Mouse (Mus musculus): ENCODE measurements at regions not wholly inside any gene's neighbourhood (a gene's known extent, or its start where the extent isn't known, plus 50 kb on each side); places are given as distances from the start of the nearest gene placed in this dataset.

DNA sequence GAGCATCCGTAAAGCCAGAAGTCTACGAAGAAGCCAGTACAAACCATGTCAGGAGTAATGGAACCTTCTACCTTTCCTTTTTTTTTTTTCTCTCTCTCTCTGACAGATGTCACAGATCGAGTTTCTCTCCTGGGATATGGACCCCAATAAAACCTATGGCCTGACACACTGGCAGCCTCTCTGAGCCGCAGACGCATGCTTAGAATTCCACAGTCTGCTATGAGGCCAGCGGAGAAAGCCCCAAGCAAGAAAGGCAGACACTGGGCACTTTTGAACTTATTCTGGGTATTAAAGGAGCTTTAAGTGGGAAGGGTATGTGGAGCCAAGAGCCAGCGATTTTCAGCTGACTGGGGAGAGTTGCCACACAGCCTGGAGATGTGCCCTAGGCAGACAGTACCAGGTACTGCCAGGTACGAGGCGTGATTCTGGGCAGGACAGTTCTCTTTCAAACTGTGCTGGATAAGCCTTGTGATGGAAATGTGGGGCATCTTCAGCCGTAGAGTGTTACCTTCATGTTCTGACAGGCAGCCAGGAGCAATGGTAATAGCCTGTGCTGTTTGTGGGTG lies 271.8 kb downstream of the Foxo1 start:
- no peak for TF ChIP-seq CTCF (IDR thresholded peaks at IDR 0.05; ENCODE audit: low read depth, low read length)
- no peak for TF ChIP-seq POLR2A (IDR thresholded peaks at IDR 0.05; ENCODE audit: extremely low read depth, insufficient read depth, low read length)
- H3K36me3 ChIP-seq (ENCODE audit: control insufficient read depth, insufficient read depth, low read length): no peaks in the 10 kb centered on the region
- no peak overlapping the region for H3K9ac ChIP-seq (ENCODE audit: low read depth, low read length)
- peak; percentile 50 for DNase-seq (ENCODE audit: extremely low read depth, low read depth, low spot score)
- peaks cover 15% of the 10 kb centered on the region for H3K4me1 ChIP-seq (ENCODE audit: control insufficient read depth, insufficient read depth, low read length)
- H3K79me2 ChIP-seq (ENCODE audit: control insufficient read depth, insufficient read depth, low read length): no peaks in the 10 kb centered on the region
- WGBS: 63% methylated on average over 10 of the region's 10 CpGs
- no peak overlapping the region for H3K4me3 ChIP-seq (ENCODE audit: insufficient read depth, low read depth, low read length)
- H3K27ac ChIP-seq (replicated peaks; ENCODE audit: insufficient read depth, low read depth, low read length): no peak overlapping the region
- H3K27me3 ChIP-seq (ENCODE audit: control insufficient read depth, insufficient read depth, low read length): no peaks in the 10 kb centered on the region

DNA sequence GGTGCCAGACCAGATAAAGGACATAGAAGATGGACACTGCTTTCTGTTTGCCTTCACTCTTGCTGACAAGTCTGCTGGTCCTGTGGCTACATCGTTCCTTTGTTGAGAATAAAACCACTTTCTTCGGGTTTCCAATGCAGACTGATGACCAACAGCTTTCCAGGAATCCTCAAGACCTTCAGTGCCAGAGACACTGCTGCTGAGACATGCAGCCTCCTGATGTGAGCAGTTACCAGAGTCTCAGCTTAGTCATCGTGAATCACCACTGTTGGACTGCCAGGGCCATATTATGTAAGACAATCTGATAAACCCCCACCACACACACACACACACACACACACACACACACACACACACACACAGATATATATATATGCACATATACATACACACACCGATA lies 270.2 kb downstream of the Foxo1 start:
- Histone ChIP-seq H3K4me1 (ENCODE audit: control insufficient read depth, insufficient read depth, low read length) (peaks cover 9% of the 10 kb centered on the region), H3K27ac (replicated peaks; ENCODE audit: insufficient read depth, low read depth, low read length) (no peak overlapping the region), H3K4me3 (ENCODE audit: insufficient read depth, low read depth, low read length) (no peak overlapping the region), H3K27me3 (ENCODE audit: control insufficient read depth, insufficient read depth, low read length) (no peaks in the 10 kb centered on the region), H3K36me3 (ENCODE audit: control insufficient read depth, insufficient read depth, low read length) (no peaks in the 10 kb centered on the region), H3K79me2 (ENCODE audit: control insufficient read depth, insufficient read depth, low read length) (no peaks in the 10 kb centered on the region), H3K9ac (ENCODE audit: low read depth, low read length) (no peak overlapping the region)
- 84% methylated on average over 4 of the region's 4 CpGs for WGBS
- no peak for TF ChIP-seq POLR2A (IDR thresholded peaks at IDR 0.05; ENCODE audit: extremely low read depth, insufficient read depth, low read length)
- no peak for TF ChIP-seq CTCF (IDR thresholded peaks at IDR 0.05; ENCODE audit: low read depth, low read length)
- no peak for DNase-seq (ENCODE audit: extremely low read depth, low read depth, low spot score)

DNA sequence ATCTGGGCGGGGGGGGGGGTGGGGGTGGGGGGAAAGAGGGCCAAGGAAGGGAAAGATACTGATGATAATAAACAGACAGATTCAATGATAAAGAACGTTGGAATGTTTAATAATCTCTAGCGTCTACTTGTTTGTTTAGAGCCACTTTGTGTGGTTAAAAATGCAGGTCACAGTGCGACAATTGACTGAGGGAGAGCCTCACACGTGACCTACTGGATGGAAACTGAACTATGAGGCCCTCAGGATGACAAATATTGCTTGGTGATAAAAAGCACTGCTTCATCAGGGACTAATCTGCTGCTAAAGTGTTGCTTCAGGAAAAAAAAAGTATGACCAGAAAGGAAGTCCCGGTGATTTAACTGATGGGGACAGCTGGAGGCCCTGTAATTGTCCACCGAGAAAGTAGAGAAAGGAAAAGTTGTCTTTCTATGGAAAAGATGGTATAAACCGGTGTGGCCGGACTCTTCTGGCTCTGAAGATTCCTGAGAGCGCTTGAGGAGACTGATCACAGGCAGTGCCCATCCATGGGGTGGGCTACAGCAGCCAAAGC lies 269.3 kb downstream of the Foxo1 start:
- Histone ChIP-seq H3K4me1 (ENCODE audit: control insufficient read depth, insufficient read depth, low read length) (peaks cover 2% of the 10 kb centered on the region), H3K36me3 (ENCODE audit: control insufficient read depth, insufficient read depth, low read length) (no peaks in the 10 kb centered on the region), H3K79me2 (ENCODE audit: control insufficient read depth, insufficient read depth, low read length) (no peaks in the 10 kb centered on the region), H3K4me3 (ENCODE audit: insufficient read depth, low read depth, low read length) (no peak overlapping the region), H3K9ac (ENCODE audit: low read depth, low read length) (no peak overlapping the region), H3K27ac (replicated peaks; ENCODE audit: insufficient read depth, low read depth, low read length) (no peak overlapping the region), H3K27me3 (ENCODE audit: control insufficient read depth, insufficient read depth, low read length) (no peaks in the 10 kb centered on the region)
- DNase-seq (ENCODE audit: extremely low read depth, low read depth, low spot score): peak; percentile 83
- WGBS: 43% methylated on average over 10 of the region's 10 CpGs
- TF ChIP-seq CTCF (IDR thresholded peaks at IDR 0.05; ENCODE audit: low read depth, low read length) (no peak), POLR2A (IDR thresholded peaks at IDR 0.05; ENCODE audit: extremely low read depth, insufficient read depth, low read length) (no peak)

DNA sequence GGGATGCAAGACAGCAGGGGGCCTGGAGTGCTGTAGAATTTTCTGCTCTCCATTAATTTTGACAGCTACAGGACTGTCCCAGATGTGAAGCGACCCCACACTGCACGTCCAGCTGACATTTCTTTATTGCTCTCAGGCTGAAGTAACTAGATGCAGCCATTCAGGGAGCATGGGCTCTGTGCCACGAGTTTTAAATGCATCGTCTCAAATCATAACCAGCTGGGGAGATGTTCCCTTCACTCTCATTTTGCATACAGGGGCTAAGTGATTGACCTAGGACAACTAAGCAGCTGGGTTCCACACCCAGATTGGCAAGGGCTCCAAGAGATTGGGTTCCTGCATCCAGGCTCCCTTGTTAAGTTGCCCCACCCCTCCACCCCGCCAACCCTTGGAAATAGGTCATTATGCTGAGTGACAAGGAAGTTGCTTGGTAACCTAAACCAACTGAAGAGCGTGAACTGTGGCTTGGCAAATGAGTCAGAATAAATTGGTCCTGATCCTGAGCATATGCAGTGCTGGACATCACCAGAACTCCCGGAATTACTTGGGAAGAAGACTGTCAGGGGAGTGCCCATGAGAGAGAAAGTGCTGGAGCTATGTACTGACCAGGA lies 267.4 kb downstream of the Foxo1 start:
- Histone ChIP-seq H3K79me2 (ENCODE audit: control insufficient read depth, insufficient read depth, low read length) (no peaks in the 10 kb centered on the region), H3K9ac (ENCODE audit: low read depth, low read length) (no peak overlapping the region), H3K36me3 (ENCODE audit: control insufficient read depth, insufficient read depth, low read length) (no peaks in the 10 kb centered on the region), H3K27ac (replicated peaks; ENCODE audit: insufficient read depth, low read depth, low read length) (no peak overlapping the region), H3K27me3 (ENCODE audit: control insufficient read depth, insufficient read depth, low read length) (no peaks in the 10 kb centered on the region), H3K4me3 (ENCODE audit: insufficient read depth, low read depth, low read length) (no peak overlapping the region), H3K4me1 (ENCODE audit: control insufficient read depth, insufficient read depth, low read length) (peaks cover 5% of the 10 kb centered on the region)
- 81% methylated on average over 7 of the region's 7 CpGs for WGBS
- no peak for DNase-seq (ENCODE audit: extremely low read depth, low read depth, low spot score)
- no peak for TF ChIP-seq CTCF (IDR thresholded peaks at IDR 0.05; ENCODE audit: low read depth, low read length)
- no peak for TF ChIP-seq POLR2A (IDR thresholded peaks at IDR 0.05; ENCODE audit: extremely low read depth, insufficient read depth, low read length)

DNA sequence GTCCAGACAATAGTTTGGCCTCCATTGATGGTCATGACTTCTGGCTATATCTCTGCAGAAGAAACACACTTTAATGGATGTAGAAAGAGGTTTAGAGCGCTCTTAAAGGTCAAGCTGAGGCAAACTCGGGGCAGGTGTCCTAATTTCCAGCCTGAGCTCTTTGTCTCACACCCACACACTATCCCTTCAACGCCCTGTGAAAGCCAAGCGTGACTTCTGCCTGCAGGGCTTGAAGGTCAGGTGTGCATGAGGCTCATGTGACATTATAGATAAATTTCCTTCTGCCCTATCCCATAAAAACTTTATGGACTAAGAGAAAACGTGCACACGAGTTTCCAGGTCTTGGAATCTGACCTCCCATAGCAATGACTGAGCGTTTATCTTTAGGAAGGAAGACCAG lies 266.0 kb downstream of the Foxo1 start:
- no peaks in the 10 kb centered on the region for H3K36me3 ChIP-seq (ENCODE audit: control insufficient read depth, insufficient read depth, low read length)
- 77% methylated on average over 7 of the region's 7 CpGs for WGBS
- H3K27me3 ChIP-seq (ENCODE audit: control insufficient read depth, insufficient read depth, low read length): no peaks in the 10 kb centered on the region
- no peak overlapping the region for H3K4me3 ChIP-seq (ENCODE audit: insufficient read depth, low read depth, low read length)
- TF ChIP-seq POLR2A (IDR thresholded peaks at IDR 0.05; ENCODE audit: extremely low read depth, insufficient read depth, low read length): no peak
- no peak for TF ChIP-seq CTCF (IDR thresholded peaks at IDR 0.05; ENCODE audit: low read depth, low read length)
- H3K79me2 ChIP-seq (ENCODE audit: control insufficient read depth, insufficient read depth, low read length): no peaks in the 10 kb centered on the region
- peaks cover 9% of the 10 kb centered on the region for H3K4me1 ChIP-seq (ENCODE audit: control insufficient read depth, insufficient read depth, low read length)
- DNase-seq (ENCODE audit: extremely low read depth, low read depth, low spot score): no peak
- no peak overlapping the region for H3K9ac ChIP-seq (ENCODE audit: low read depth, low read length)
- no peak overlapping the region for H3K27ac ChIP-seq (replicated peaks; ENCODE audit: insufficient read depth, low read depth, low read length)
